ENCODE assay signal across 8 mouse cellular contexts in the genomic region with DNA sequence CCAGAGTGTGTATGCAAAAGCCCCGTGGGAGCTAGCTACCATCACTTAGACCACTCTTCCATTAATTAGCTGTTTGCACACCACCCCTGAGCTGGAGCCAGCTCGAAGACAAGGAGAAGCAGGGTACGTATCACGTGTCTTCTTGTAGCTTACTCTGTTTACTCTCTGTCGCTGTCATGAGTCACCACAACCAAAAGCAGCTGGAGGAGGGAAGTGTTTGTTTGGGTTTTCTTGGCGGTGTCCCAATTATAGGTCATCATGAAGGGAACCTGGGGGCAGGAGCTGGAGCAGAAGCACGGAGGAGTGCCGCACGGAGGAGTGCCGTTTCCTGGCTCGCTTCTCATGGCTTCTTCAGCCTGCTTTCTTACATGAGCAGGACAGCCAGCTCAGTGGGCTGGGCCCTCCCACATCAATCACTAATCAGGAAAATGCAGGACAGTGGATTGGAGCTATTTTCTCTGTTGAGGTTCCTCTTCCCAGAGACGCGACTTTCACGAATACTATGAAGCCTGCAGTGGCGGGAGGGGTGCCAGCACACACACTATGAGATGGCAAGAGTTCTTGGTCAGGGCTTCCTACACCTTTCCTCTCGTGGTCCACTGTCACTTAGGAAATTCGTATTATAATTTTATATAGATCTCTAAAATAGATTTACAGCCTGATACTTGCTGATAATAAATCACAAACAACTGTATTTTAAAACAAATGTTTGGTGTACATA. TPM values are rescaled to one million over a fixed set of nuclear protein-coding genes. Genes with fewer than 3 reads are reported as not detected.
DNase-seq lines count a peak whose midpoint lies in the region; ATAC-seq and TF ChIP-seq lines count a peak whose summit lies in the region.

No protein-coding gene starts in this region.

- peak; percentile 58 for DNase-seq in gastrocnemius, adult 2 months
- no peak for DNase-seq in gastrocnemius, postnatal 4 days (ENCODE audit: low spot score in 2 of 2)
- DNase-seq in brain, embryonic 14.5 days (ENCODE audit: low read depth): peak; percentile 44
- DNase-seq in heart, adult 11 months: peak; percentile 98
- peak; percentile 48 for DNase-seq in lung, adult 2 months
- no peak for DNase-seq in thymus, postnatal 25 days

- intact Hi-C loops in gastrocnemius, adult 2 months (cut with DNase I): loop anchor here (10.0 kb wide), 1 partner anchor 499 kb away; no protein-coding TSS in a partner anchor

- H3K4me1 ChIP-seq in kidney, embryonic 15.5 days: peaks cover 17% of the 10 kb centered on the region
- H3K4me1 ChIP-seq in lung, adult 2 months (ENCODE audit: control insufficient read depth, insufficient read depth, low read length): peaks cover 16% of the 10 kb centered on the region
- H3K4me1 ChIP-seq in stomach, embryonic 16.5 days (ENCODE audit: control insufficient read depth, insufficient read depth, low read length): peaks cover 13% of the 10 kb centered on the region

- H3K36me3 ChIP-seq in kidney, embryonic 15.5 days: no peaks in the 10 kb centered on the region
- no peaks in the 10 kb centered on the region for H3K36me3 ChIP-seq in stomach, embryonic 16.5 days (ENCODE audit: control insufficient read depth, insufficient read depth, low read length)

- H3K27ac ChIP-seq in gastrocnemius, adult 2 months: peak overlapping the region; percentile 85
- H3K27ac ChIP-seq in kidney, embryonic 15.5 days: no peak overlapping the region
- H3K27ac ChIP-seq in stomach, embryonic 16.5 days (ENCODE audit: low read length): peak overlapping the region; percentile 13; the same call in 1 of the 2 replicates

- ATAC-seq in kidney, embryonic 15.5 days (replicated peaks; ENCODE audit: low FRiP score): peak; percentile 58; the same call in 1 of the 2 replicates
- peak; percentile 87 for ATAC-seq in stomach, embryonic 16.5 days (ENCODE audit: insufficient read depth, low FRiP score)

- TF ChIP-seq POLR2A in brain, embryonic 14.5 days (IDR thresholded peaks at IDR 0.05; ENCODE audit: borderline replicate concordance, extremely low read depth, insufficient read depth, insufficient read length, poor library complexity, severe bottlenecking): no peak
- no peak for TF ChIP-seq POLR2A in lung, adult 2 months (IDR thresholded peaks at IDR 0.05; ENCODE audit: borderline replicate concordance, extremely low read depth, low read depth, low read length)

- H3K9ac ChIP-seq in kidney, embryonic 15.5 days: 0 out of 2 replicates have a peak overlapping the region, but pooled peaks have one; percentile 26
- peak overlapping the region; percentile 42; the same call in 1 of the 2 replicates for H3K9ac ChIP-seq in stomach, embryonic 16.5 days (ENCODE audit: low read length)

- H3K9me3 ChIP-seq in kidney, embryonic 15.5 days (replicated peaks): no peaks in the 10 kb centered on the region
- no peaks in the 10 kb centered on the region for H3K9me3 ChIP-seq in stomach, embryonic 16.5 days (replicated peaks; ENCODE audit: control insufficient read depth, low read length)

- no peak for TF ChIP-seq CTCF in gastrocnemius, adult 2 months (IDR thresholded peaks at IDR 0.05)
- TF ChIP-seq CTCF in brain, embryonic 14.5 days (IDR thresholded peaks at IDR 0.05; ENCODE audit: borderline replicate concordance, extremely low read depth, insufficient read depth, insufficient read length): no peak
- no peak for TF ChIP-seq CTCF in lung, adult 2 months (IDR thresholded peaks at IDR 0.05; ENCODE audit: insufficient read depth, low read length)

- WGBS in kidney, embryonic 15.5 days: 23% methylated on average over 17 of the region's 17 CpGs
- WGBS in lung, adult 2 months: 8% methylated on average over 17 of the region's 17 CpGs
- WGBS in stomach, embryonic 16.5 days: 22% methylated on average over 17 of the region's 17 CpGs

- no peaks in the 10 kb centered on the region for H3K27me3 ChIP-seq in kidney, embryonic 15.5 days
- H3K27me3 ChIP-seq in stomach, embryonic 16.5 days (ENCODE audit: control insufficient read depth, insufficient read depth, low read length): no peaks in the 10 kb centered on the region

- peak overlapping the region; percentile 63 for H3K4me3 ChIP-seq in gastrocnemius, adult 2 months
- H3K4me3 ChIP-seq in kidney, embryonic 15.5 days (replicated peaks): peak overlapping the region; percentile 27
- H3K4me3 ChIP-seq in lung, adult 2 months (replicated peaks; ENCODE audit: extremely low read depth, low read depth, low read length): peak overlapping the region; percentile 45
- H3K4me3 ChIP-seq in stomach, embryonic 16.5 days (replicated peaks; ENCODE audit: low read length): peak overlapping the region; percentile 29

- H3K4me2 ChIP-seq in kidney, embryonic 15.5 days: peak overlapping the region; percentile 59
- peak overlapping the region; percentile 51 for H3K4me2 ChIP-seq in stomach, embryonic 16.5 days (ENCODE audit: low read depth, low read length)

RNA-seq across cellular contexts. Expression of a gene that starts 30.6 kb away (rescaled TPM):
- 1 to 10 TPM; 1.1 to 2.2 TPM for total RNA-seq in gastrocnemius, adult 2 months (2021)
- total RNA-seq in gastrocnemius, postnatal 4 days (2021): 1 to 10 TPM; 2.4 to 2.9 TPM
- polyA plus RNA-seq in brain, embryonic 14.5 days (2012; rRNA removed): 9.8 and 14.2 TPM in 2 replicates
- polyA plus RNA-seq in kidney, embryonic 15.5 days (2015; fragmentation: Nextera tagmentation; extraction: Ambion mirVana): 1.6 and 1.7 TPM in 2 replicates
- polyA plus RNA-seq in lung, adult 2 months (2012; rRNA removed): 1.9 and 2.2 TPM in 2 replicates
- polyA plus RNA-seq in stomach, embryonic 16.5 days (2015; fragmentation: Nextera tagmentation; extraction: Ambion mirVana): 1.8 and 1.9 TPM in 2 replicates

RNA-seq across cellular contexts. Expression of a gene that starts 51.0 kb away (rescaled TPM):
- 100 to 1,000 TPM; 119 to 145 TPM for total RNA-seq in gastrocnemius, adult 2 months (2021)
- 100 to 1,000 TPM in 1 of 2 experiments, 10 to 100 TPM in 1; 84.9 to 105 TPM for total RNA-seq in gastrocnemius, postnatal 4 days (2021)
- polyA plus RNA-seq in brain, embryonic 14.5 days (2012; rRNA removed): 9.2 and 18.2 TPM in 2 replicates
- 33.5 and 36.2 TPM in 2 replicates for polyA plus RNA-seq in kidney, embryonic 15.5 days (2015; fragmentation: Nextera tagmentation; extraction: Ambion mirVana)
- polyA plus RNA-seq in lung, adult 2 months (2012; rRNA removed): 7.0 and 13.8 TPM in 2 replicates
- polyA plus RNA-seq in stomach, embryonic 16.5 days (2015; fragmentation: Nextera tagmentation; extraction: Ambion mirVana): 42.0 and 48.7 TPM in 2 replicates

RNA-seq across cellular contexts. Expression of a gene that starts 55.4 kb away (rescaled TPM):
- 1 to 10 TPM; 2.5 to 3.2 TPM for total RNA-seq in gastrocnemius, adult 2 months (2021)
- total RNA-seq in gastrocnemius, postnatal 4 days (2021): 10 to 100 TPM in 1 of 2 experiments, 1 to 10 TPM in 1; 9.4 to 10.2 TPM
- polyA plus RNA-seq in brain, embryonic 14.5 days (2012; rRNA removed): 63.1 and 72.4 TPM in 2 replicates
- polyA plus RNA-seq in kidney, embryonic 15.5 days (2015; fragmentation: Nextera tagmentation; extraction: Ambion mirVana): 15.7 and 16.8 TPM in 2 replicates
- 3.7 and 5.4 TPM in 2 replicates for polyA plus RNA-seq in lung, adult 2 months (2012; rRNA removed)
- polyA plus RNA-seq in stomach, embryonic 16.5 days (2015; fragmentation: Nextera tagmentation; extraction: Ambion mirVana): 17.7 and 19.0 TPM in 2 replicates

Comparison
In these comparisons a context has a peak if more than half of its experiments do, and no peak if none do; other contexts are left out.
1. DNase-seq: peak in gastrocnemius, adult 2 months (single experiment), brain, embryonic 14.5 days (single experiment), heart, adult 11 months (single experiment) and lung, adult 2 months (single experiment); none in gastrocnemius, postnatal 4 days (0 of 2) and thymus, postnatal 25 days (single experiment).
2. Peak in every context shown above with its lines, with median percentiles within 50 percentile points of each other: H3K4me3 ChIP-seq.